Mouse (Mus musculus): ENCODE measurements at regions not wholly inside any gene's neighbourhood (a gene's known extent, or its start where the extent isn't known, plus 50 kb on each side); places are given as distances from the start of the nearest gene placed in this dataset.

DNA sequence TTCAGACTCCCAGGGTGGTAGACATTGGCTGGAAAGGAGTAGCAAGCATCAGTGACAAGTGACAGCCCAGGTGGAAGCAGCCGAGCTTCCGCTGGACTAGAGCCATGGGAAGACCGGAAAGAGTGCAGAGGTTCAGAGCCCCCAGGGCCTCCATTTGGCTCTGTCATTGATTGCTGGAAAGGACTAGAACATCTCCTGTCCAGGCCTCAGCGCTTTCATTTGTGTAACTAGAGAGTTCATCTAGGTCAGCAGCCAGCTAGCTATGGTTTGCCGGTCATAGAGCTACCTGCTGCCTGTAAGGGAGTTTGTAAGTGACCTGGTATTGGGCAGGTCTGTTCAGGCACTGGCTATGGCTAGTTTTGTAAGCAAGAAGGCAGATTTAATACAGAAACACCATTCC lies 134.3 kb downstream of the Gm10260 start:
- Histone ChIP-seq H3K27me3 (ENCODE audit: control insufficient read depth in 1 of 2, insufficient read depth in 2 of 2, low read length in 2 of 2) (no peaks in the 10 kb centered on the region), H3K9ac (ENCODE audit: control insufficient read depth, low read depth, low read length, poor library complexity, severe bottlenecking) (no peak overlapping the region), H3K9me3 (replicated peaks; ENCODE audit: insufficient read depth, low read length) (no peaks in the 10 kb centered on the region), H3K4me1 (ENCODE audit: control insufficient read depth in 1 of 2, insufficient read depth in 2 of 2, low read length in 2 of 2) (no peaks in the 10 kb centered on the region), H3K4me3 (ENCODE audit: control insufficient read depth in 1 of 2, insufficient read depth in 1 of 2, low read depth in 2 of 2, low read length in 2 of 2) (no peak overlapping the region), H3K79me2 (ENCODE audit: control insufficient read depth, insufficient read depth, low read length, poor library complexity) (no peaks in the 10 kb centered on the region), H3K36me3 (ENCODE audit: control insufficient read depth in 1 of 2, insufficient read depth in 2 of 2, low read length in 2 of 2) (no peaks in the 10 kb centered on the region), H3K27ac (ENCODE audit: control insufficient read depth, low read depth, low read length) (no peak overlapping the region)
- DNase-seq (ENCODE audit: low read depth, low spot score) = no peak
- TF ChIP-seq GATA1 (IDR thresholded peaks at IDR 0.05; ENCODE audit: low read depth, low read length) (no peak), ZMIZ1 (IDR thresholded peaks at IDR 0.05; ENCODE audit: low read depth, low read length) (no peak), ELF1 (IDR thresholded peaks at IDR 0.05; ENCODE audit: low read depth, low read length) (no peak), RCOR1 (IDR thresholded peaks at IDR 0.05; ENCODE audit: low read depth, low read length) (no peak), RAD21 (IDR thresholded peaks at IDR 0.05; ENCODE audit: low read depth, low read length) (no peak), SMC3 (IDR thresholded peaks at IDR 0.05; ENCODE audit: low read depth, low read length) (no peak), TCF12 (IDR thresholded peaks at IDR 0.05; ENCODE audit: low read depth, low read length) (no peak), TAL1 (IDR thresholded peaks at IDR 0.05; ENCODE audit: low read length) (no peak), USF1 (IDR thresholded peaks at IDR 0.05; ENCODE audit: low read depth, low read length) (no peak), KAT2A (conservative IDR thresholded peaks at IDR 0.05; ENCODE audit: low read depth, low read length) (no peak), NELFE (IDR thresholded peaks at IDR 0.05; ENCODE audit: low read depth, low read length) (no peak), POLR2A (IDR thresholded peaks at IDR 0.05; ENCODE audit: control insufficient read depth in 1 of 2, insufficient read depth in 1 of 2, low read depth in 1 of 2, low read length in 2 of 2, poor library complexity in 1 of 2) (no peak), E2F4 (IDR thresholded peaks at IDR 0.05; ENCODE audit: borderline replicate concordance, low read depth, low read length) (no peak), UBTF (IDR thresholded peaks at IDR 0.05; ENCODE audit: borderline replicate concordance, insufficient read depth, low read depth, low read length) (no peak), SIN3A (IDR thresholded peaks at IDR 0.05; ENCODE audit: low read length) (no peak), MYC (IDR thresholded peaks at IDR 0.05; ENCODE audit: low read depth, low read length) (no peak)

- H3K9me3 ChIP-seq (replicated peaks; ENCODE audit: insufficient read depth, low read length) = no peaks in the 10 kb centered on the region
- no peaks in the 10 kb centered on the region for H3K36me3 ChIP-seq (ENCODE audit: control insufficient read depth in 1 of 2, insufficient read depth in 2 of 2, low read length in 2 of 2)
- H3K79me2 ChIP-seq (ENCODE audit: control insufficient read depth, insufficient read depth, low read length, poor library complexity) = no peaks in the 10 kb centered on the region
- H3K27me3 ChIP-seq (ENCODE audit: control insufficient read depth in 1 of 2, insufficient read depth in 2 of 2, low read length in 2 of 2) = no peaks in the 10 kb centered on the region
- no peak for DNase-seq (ENCODE audit: low read depth, low spot score)
- H3K4me1 ChIP-seq (ENCODE audit: control insufficient read depth in 1 of 2, insufficient read depth in 2 of 2, low read length in 2 of 2) = no peaks in the 10 kb centered on the region
- H3K27ac ChIP-seq (ENCODE audit: control insufficient read depth, low read depth, low read length) = no peak overlapping the region
- no peak overlapping the region for H3K4me3 ChIP-seq (ENCODE audit: control insufficient read depth in 1 of 2, insufficient read depth in 1 of 2, low read depth in 2 of 2, low read length in 2 of 2)
- H3K9ac ChIP-seq (ENCODE audit: control insufficient read depth, low read depth, low read length, poor library complexity, severe bottlenecking) = no peak overlapping the region
- TF ChIP-seq USF2 (IDR thresholded peaks at IDR 0.05; ENCODE audit: borderline replicate concordance in 1 of 2, insufficient read depth in 1 of 2, low read depth in 1 of 2, low read length in 2 of 2) = no peak
- no peak for TF ChIP-seq SIN3A (IDR thresholded peaks at IDR 0.05; ENCODE audit: low read length)
- no peak for TF ChIP-seq NRF1 (IDR thresholded peaks at IDR 0.05; ENCODE audit: insufficient read depth, low read depth, low read length, poor library complexity, severe bottlenecking)
- no peak for TF ChIP-seq RCOR1 (IDR thresholded peaks at IDR 0.05; ENCODE audit: low read depth, low read length)
- TF ChIP-seq POLR2AphosphoS2 (IDR thresholded peaks at IDR 0.05; ENCODE audit: low read length) = no peak
- TF ChIP-seq TAL1 (IDR thresholded peaks at IDR 0.05; ENCODE audit: low read length) = no peak
- TF ChIP-seq EP300 (IDR thresholded peaks at IDR 0.05; ENCODE audit: low read depth in 1 of 2, low read length in 2 of 2) = no peak
- TF ChIP-seq CHD1 (IDR thresholded peaks at IDR 0.05; ENCODE audit: low read depth, low read length) = no peak
- no peak for TF ChIP-seq ETS1 (IDR thresholded peaks at IDR 0.05; ENCODE audit: low read depth, low read length)
- TF ChIP-seq MXI1 (IDR thresholded peaks at IDR 0.05; ENCODE audit: low read depth, low read length) = no peak
- TF ChIP-seq USF1 (IDR thresholded peaks at IDR 0.05; ENCODE audit: low read depth, low read length) = no peak
- no peak for TF ChIP-seq NELFE (IDR thresholded peaks at IDR 0.05; ENCODE audit: low read depth, low read length)
- no peak for TF ChIP-seq JUND (IDR thresholded peaks at IDR 0.05; ENCODE audit: low read depth, low read length)
- TF ChIP-seq MEF2A (IDR thresholded peaks at IDR 0.05; ENCODE audit: extremely low read depth, insufficient replicate concordance, low read depth, low read length, poor library complexity, severe bottlenecking) = no peak
Observed at GRCm38 (mm10) chr13:97625391-97625790, 135.0 kb downstream of the Gm10260 start.

Measured in MEL (cell line).